Mouse (Mus musculus) CD4-positive naive resting alpha-beta T cell, adult 57 days (primary cell): ENCODE results near the gene Zfp953. TPM values are rescaled to one million over a fixed set of nuclear protein-coding genes. Genes with fewer than 3 reads are reported as not detected.

ENCODE experiments used
- total RNA-seq: library from RNA; stranded (reverse); gene quantifications from one replicate; pipeline ENCODE4 v1.2.4, GENCODE M21; 2023

Zfp953 gene
- 5.2 TPM for total RNA-seq

DNA sequence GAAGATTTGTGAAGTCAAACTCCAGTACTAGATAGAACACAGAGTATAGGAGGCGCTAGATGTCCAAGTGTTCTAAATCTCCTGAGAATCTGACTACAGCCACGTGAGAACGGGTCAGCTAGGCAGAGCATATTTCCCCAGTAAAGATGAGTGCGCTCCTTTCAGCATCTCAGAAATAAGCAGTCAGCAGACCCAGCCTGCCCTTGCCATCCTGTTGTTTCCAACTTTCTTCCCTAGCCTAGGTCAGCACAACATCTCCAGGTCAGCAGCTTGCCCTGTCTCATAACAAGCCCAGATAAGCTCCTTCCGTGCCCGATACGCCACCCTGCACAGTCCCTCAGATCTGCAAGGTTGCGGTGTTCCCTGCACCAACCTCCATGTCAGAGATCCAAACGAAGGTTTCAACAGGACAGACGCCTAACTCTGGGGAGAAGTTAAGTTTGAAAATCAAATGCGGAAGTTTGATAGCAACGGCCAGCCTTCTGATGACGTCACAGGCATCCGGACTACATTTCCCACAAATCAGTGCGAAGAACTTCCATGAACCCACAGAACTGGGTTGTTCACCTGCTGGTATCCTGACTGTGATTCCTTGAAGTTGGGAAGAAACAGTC is at the start of gene Zfp953, which contains the start of gene Gm28044:
TSS of gene Zfp953 (minus strand) at position 475 of the 614 bp plus-strand sequence.
TSS of gene Gm28044 (minus strand) at position 406 of the 614 bp plus-strand sequence.

DNA sequence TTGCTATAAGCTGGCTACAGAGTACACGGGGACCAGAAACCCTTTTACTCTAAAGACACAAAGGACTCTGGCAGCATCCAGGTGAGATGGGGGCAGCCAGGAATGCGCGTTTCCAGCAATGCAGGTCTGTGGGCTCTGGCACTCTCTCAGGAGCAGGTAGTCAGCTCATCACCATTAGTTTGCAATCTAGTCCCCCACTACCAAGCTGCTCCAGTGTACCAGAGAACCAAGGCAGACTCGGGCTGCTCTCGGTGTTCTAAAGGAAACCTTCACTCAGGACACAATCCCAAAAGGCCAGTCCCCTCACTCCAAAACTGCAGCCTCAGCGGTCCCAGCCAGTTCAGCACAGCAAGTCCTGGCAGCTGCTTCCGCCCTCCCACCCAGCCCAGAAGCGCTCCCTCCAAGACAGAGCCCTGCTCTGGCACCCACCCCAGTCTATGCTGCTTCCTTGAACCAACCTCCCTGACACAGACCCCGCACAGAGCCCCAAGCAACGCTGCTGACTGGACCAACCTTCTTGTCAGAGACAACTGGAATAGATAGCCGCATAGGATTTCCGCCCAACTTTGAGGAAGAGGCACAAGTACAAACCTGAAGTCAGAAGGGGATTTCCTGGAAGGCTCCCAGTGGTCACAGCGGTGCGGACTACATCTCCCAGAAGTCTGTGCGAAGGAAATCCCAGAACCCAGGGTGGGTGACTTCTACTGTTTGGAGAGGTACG is 38.9 kb upstream of the Zfp953 start, which contains the start of gene Zfp429:
TSS of gene Zfp429 (minus strand) at position 637 of the 721 bp plus-strand sequence.

DNA sequence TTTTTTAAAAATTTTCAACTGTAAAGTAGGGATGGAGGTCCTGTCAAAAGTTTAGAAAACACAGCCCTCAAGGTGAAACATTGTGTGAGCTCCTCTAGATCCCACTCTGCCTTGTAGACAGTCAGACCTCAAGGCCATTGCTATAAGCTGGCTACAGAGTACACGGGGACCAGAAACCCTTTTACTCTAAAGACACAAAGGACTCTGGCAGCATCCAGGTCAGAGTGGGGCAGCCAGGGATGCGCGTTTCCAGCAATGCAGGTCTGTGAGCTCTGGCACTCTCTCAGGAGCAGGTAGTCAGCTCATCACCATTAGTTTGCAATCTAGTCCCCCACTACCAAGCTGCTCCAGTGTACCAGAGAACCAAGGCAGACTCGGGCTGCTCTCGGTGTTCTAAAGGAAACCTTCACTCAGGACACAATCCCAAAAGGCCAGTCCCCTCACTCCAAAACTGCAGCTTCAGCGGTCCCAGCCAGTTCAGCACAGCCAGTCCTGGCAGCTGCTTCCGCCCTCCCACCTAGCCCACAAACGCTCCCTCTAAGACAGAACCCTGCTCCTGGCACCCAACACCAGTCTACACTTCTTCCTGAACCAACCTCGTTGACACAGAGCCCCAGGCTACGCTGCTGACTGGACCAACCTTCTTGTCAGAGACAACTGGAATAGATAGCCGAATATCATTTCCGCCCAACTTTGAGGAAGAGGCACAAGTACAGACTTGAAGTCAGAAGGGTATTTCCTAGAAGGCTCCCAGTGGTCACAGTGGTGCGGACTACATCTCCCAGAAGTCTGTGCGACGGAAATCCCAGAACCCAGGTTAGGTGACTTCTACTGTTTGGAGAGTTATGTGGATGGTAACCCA is 14.9 kb upstream of the Zfp953 start, which contains the start of the genes Gm28041 and Zfp456:
TSS of gene Gm28041 (minus strand) at position 684 of the 862 bp plus-strand sequence.
TSS of gene Zfp456 (minus strand) at position 761 of the 862 bp plus-strand sequence.

GRCm38 (mm10) chr13:67332019-67332724 is 28.2 kb downstream of the Zfp953 start, which contains the start of gene Zfp595:
Zfp595 (minus strand) TSS chr13:67332570.

DNA sequence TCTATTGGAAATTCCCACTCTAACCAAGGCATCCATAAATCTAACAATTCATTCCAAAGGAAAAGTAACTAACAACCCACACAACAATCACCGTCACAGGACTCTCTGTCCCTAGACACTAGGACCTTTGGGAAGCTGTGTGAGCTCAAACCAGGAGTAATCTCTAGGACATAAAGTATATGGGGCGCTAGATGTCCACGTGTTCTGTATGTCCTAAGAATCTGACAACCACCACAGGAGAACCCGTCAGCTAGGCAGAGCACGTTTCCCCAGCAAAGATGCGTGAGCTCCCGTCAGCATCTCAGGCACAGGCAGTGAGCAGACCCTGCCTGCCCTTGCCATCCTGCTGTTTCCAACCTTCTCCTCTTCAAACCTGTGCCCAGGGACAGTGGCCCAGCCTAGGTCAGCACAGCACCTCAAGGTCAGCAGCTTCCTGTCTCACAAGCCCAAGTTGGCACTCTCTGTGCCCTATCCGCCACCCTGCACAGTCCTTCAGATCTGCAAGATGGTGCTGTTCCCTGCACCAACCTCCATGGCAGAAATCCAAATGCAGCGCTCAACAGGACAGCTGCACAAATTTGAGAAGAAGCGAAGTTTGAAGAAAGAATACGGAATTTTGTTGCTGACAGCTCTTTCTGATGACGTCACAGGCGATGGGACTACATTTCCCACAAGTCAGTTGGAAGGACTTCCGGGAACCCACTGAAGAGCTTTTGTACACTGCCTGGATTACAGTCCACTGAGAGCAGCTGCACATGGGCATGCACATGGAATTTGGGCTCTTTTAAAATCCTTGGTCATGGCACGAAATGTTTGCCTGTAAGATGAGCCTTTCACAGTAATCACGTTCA is 54.4 kb downstream of the Zfp953 start, which contains the start of gene Zfp457:
TSS of gene Zfp457 (minus strand) at position 664 of the 851 bp plus-strand sequence.

Other genes with a start within 250 kb of the Zfp953 start
- not detected for gene Rslcan18, start 244.3 kb downstream of the Zfp953 start, total RNA-seq
- gene Zfp759, start 238.9 kb downstream of the Zfp953 start, total RNA-seq = 3.3 TPM
- gene Rsl1, start 187.4 kb downstream of the Zfp953 start, total RNA-seq = 6.3 TPM
- gene Zfp455, start 166.1 kb downstream of the Zfp953 start, total RNA-seq = 1.5 TPM
- gene Zfp458, start 82.1 kb downstream of the Zfp953 start, total RNA-seq = 1.8 TPM
- 1.5 TPM for gene Zfp457, start 54.1 kb downstream of the Zfp953 start, total RNA-seq
- gene Zfp595, start 28.0 kb downstream of the Zfp953 start, total RNA-seq = 12.8 TPM
- gene Gm28044, start 69 bp downstream of the Zfp953 start, total RNA-seq = 5.7 TPM
- gene Gm28041, start 15.1 kb upstream of the Zfp953 start, total RNA-seq = 1.7 TPM
- gene Zfp456, start 15.2 kb upstream of the Zfp953 start, total RNA-seq = 5.5 TPM
- gene Zfp429, start 39.2 kb upstream of the Zfp953 start, total RNA-seq = 11.6 TPM
- 4.3 TPM for gene Zfp459, start 60.8 kb upstream of the Zfp953 start, total RNA-seq
- 8.9 TPM for gene Zfp874a, start 91.0 kb upstream of the Zfp953 start, total RNA-seq
- gene Zfp874b, start 123.7 kb upstream of the Zfp953 start, total RNA-seq = 22.2 TPM
- gene Zfp58, start 139.9 kb upstream of the Zfp953 start, total RNA-seq = 11.8 TPM
- gene Gm26965, start 165.5 kb upstream of the Zfp953 start, total RNA-seq = not detected
- 19.9 TPM for gene Zfp87, start 165.6 kb upstream of the Zfp953 start, total RNA-seq
- gene Zfp748, start 193.2 kb upstream of the Zfp953 start, total RNA-seq = 10.6 TPM
- gene Zfp729b, start 249.1 kb upstream of the Zfp953 start, total RNA-seq = 10.2 TPM